Mouse (Mus musculus): ENCODE measurements around the gene Gm12216.

DNA sequence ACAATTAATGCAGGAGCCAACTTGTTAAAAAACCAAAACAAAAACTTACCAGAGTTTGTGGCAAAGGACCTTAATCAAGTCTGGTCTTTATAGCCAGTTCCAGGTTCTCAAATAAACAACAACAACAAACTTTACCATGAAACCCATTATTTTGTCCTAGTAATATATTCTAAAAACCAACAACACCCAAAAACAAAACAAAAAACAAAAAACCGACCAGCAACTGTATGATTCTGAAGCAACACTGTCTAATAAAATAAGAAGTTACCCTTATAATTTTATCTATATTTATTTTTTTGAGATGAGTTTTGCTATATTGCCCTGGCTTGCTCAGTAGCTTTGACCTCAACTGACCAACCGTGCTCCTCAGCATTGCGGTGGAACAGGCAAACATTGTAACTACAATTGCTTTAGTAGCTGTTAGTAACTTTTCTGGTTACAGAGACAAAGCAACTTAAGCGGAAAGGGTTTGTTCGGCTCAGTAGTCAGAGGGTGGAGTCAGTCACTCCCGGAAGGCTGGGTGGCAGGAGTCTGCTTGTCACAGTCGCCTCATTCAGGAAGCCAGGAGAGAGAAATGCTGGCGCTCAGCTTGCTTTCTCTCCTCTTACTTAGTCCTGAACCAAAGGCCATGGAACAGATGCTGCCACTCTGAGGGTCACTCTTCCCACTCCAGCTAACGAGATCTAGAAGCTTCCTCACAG, 33.8 kb upstream of the Gm12216 start:
- TF ChIP-seq GATA1 (IDR thresholded peaks at IDR 0.05; ENCODE audit: low read length), result no peak
- no peak for TF ChIP-seq TAL1 (IDR thresholded peaks at IDR 0.05; ENCODE audit: low read length)

Measured in erythroblast, embryonic 14.5 days (primary cell).